Mouse (Mus musculus) brain, adult 2 months (tissue): ENCODE data around the gene Bglap.

Source experiments
- DNase-seq: peaks from one replicate; pipeline ENCODE4 v3.0.0; 2011; ENCODE audit warnings: low read depth, low spot score

Gene Bglap

GRCm38 (mm10) chr3:88352907-88353306, 31.4 kb downstream of the Bglap start:
- peak; percentile 74 for DNase-seq

- DNase-seq: peak; percentile 70
These were observed 33.5 kb downstream of the Bglap start for GRCm38 (mm10) chr3:88350732-88351131.

- no peak for DNase-seq
These were observed 45.3 kb downstream of the Bglap start for GRCm38 (mm10) chr3:88339006-88339405.

GRCm38 (mm10) chr3:88338316-88338715, 45.9 kb downstream of the Bglap start:
- DNase-seq: no peak

- DNase-seq: peak; percentile 75
These were observed 46.8 kb downstream of the Bglap start for GRCm38 (mm10) chr3:88337367-88338020.

- DNase-seq: peak; percentile 98
These were observed 47.9 kb downstream of the Bglap start, which contains the start of the genes Tmem79 and Smg5 for GRCm38 (mm10) chr3:88336058-88337013. Tmem79 (minus strand) TSS chr3:88336148. Smg5 (plus strand) TSS chr3:88336260.

GRCm38 (mm10) chr3:88335436-88336053, 48.7 kb downstream of the Bglap start:
- no peak for DNase-seq

GRCm38 (mm10) chr3:88334902-88335435, 49.3 kb downstream of the Bglap start:
- DNase-seq: no peak

- no peak for DNase-seq
These were observed 50.1 kb downstream of the Bglap start for GRCm38 (mm10) chr3:88334029-88334658.
